In genomic region chr16:77237272-77237603, GRCm38 (mm10) we compare ENCODE assay signal across 8 mouse cellular contexts.
DNase-seq lines count a peak whose midpoint lies in the region; ATAC-seq and TF ChIP-seq lines count a peak whose summit lies in the region.

No protein-coding gene starts in this region.

- H3K27ac ChIP-seq in heart, postnatal 0 days (ENCODE audit: low read depth): no peak overlapping the region
- H3K27ac ChIP-seq in embryonic facial prominence, embryonic 11.5 days (replicated peaks; ENCODE audit: low read depth, low read length): no peak overlapping the region
- H3K27ac ChIP-seq in forebrain, postnatal 0 days (ENCODE audit: low read depth, low read length): peak overlapping the region; percentile 95
- peak overlapping the region; percentile 98 for H3K27ac ChIP-seq in midbrain, embryonic 13.5 days
- no peak overlapping the region for H3K27ac ChIP-seq in thymus, adult 2 months (ENCODE audit: control insufficient read depth, insufficient read depth, low read length)

- TF ChIP-seq EP300 in heart, postnatal 0 days (IDR thresholded peaks at IDR 0.05; ENCODE audit: low read depth): no peak

- WGBS in heart, postnatal 0 days: 81% methylated on average over 2 of the region's 2 CpGs
- 79% methylated on average over 2 of the region's 2 CpGs for WGBS in embryonic facial prominence, embryonic 11.5 days
- WGBS in forebrain, postnatal 0 days: 6% methylated on average over 2 of the region's 2 CpGs
- 16% methylated on average over 2 of the region's 2 CpGs for WGBS in midbrain, embryonic 13.5 days
- 88% methylated on average over 2 of the region's 2 CpGs for WGBS in thymus, adult 2 months

- peak overlapping the region; percentile 46 for H3K4me3 ChIP-seq in heart, postnatal 0 days (ENCODE audit: low read depth, low read length)
- no peak overlapping the region for H3K4me3 ChIP-seq in embryonic facial prominence, embryonic 11.5 days (ENCODE audit: low read depth, low read length)
- H3K4me3 ChIP-seq in forebrain, postnatal 0 days (ENCODE audit: low read depth, low read length): peak overlapping the region; percentile 31
- peak overlapping the region; percentile 42 for H3K4me3 ChIP-seq in midbrain, embryonic 13.5 days (replicated peaks)
- H3K4me3 ChIP-seq in thymus, adult 2 months (ENCODE audit: control insufficient read depth, insufficient read depth, low read length): no peak overlapping the region

- no peaks in the 10 kb centered on the region for H3K27me3 ChIP-seq in heart, postnatal 0 days (ENCODE audit: control insufficient read depth, insufficient read depth, low read length)
- H3K27me3 ChIP-seq in embryonic facial prominence, embryonic 11.5 days (ENCODE audit: control insufficient read depth, insufficient read depth, low read length): no peaks in the 10 kb centered on the region
- H3K27me3 ChIP-seq in forebrain, postnatal 0 days (ENCODE audit: insufficient read depth, low read length): no peaks in the 10 kb centered on the region
- H3K27me3 ChIP-seq in midbrain, embryonic 13.5 days: no peaks in the 10 kb centered on the region
- no peaks in the 10 kb centered on the region for H3K27me3 ChIP-seq in thymus, adult 2 months (ENCODE audit: control insufficient read depth, insufficient read depth, low read length)

- 0 out of 2 replicates have a peak overlapping the region, but pooled peaks have one; percentile 28 for H3K9ac ChIP-seq in heart, postnatal 0 days (replicated peaks; ENCODE audit: low read depth, low read length)
- H3K9ac ChIP-seq in embryonic facial prominence, embryonic 11.5 days (replicated peaks; ENCODE audit: low read length): no peak overlapping the region
- H3K9ac ChIP-seq in forebrain, postnatal 0 days: peak overlapping the region; percentile 64
- H3K9ac ChIP-seq in midbrain, embryonic 13.5 days (replicated peaks): peak overlapping the region; percentile 76

- H3K4me2 ChIP-seq in heart, postnatal 0 days (ENCODE audit: low read depth, low read length): peak overlapping the region; percentile 64
- no peak overlapping the region for H3K4me2 ChIP-seq in embryonic facial prominence, embryonic 11.5 days (ENCODE audit: low read depth, low read length)
- peak overlapping the region; percentile 49 for H3K4me2 ChIP-seq in forebrain, postnatal 0 days (ENCODE audit: low read depth)
- H3K4me2 ChIP-seq in midbrain, embryonic 13.5 days (replicated peaks): peak overlapping the region; percentile 64

- TF ChIP-seq POLR2A in thymus, adult 2 months (IDR thresholded peaks at IDR 0.05; ENCODE audit: control insufficient read depth, extremely low read depth, insufficient read depth, low read length, poor library complexity): no peak

- no peak for DNase-seq in heart, postnatal 0 days (ENCODE audit: low spot score)
- no peak for DNase-seq in heart, postnatal 10 days
- no peak for DNase-seq in embryonic facial prominence, embryonic 11.5 days (ENCODE audit: low spot score)
- DNase-seq in forebrain, postnatal 0 days: no peak
- no peak for DNase-seq in thymus, adult 2 months
- DNase-seq in embryo, embryonic 10 days (ENCODE audit: low spot score): no peak

- H3K36me3 ChIP-seq in heart, postnatal 0 days (replicated peaks; ENCODE audit: control insufficient read depth, insufficient read depth, low read length): no peaks in the 10 kb centered on the region
- no peaks in the 10 kb centered on the region for H3K36me3 ChIP-seq in embryonic facial prominence, embryonic 11.5 days (replicated peaks; ENCODE audit: control insufficient read depth, insufficient read depth, low read depth, low read length)
- H3K36me3 ChIP-seq in forebrain, postnatal 0 days (ENCODE audit: insufficient read depth): no peaks in the 10 kb centered on the region
- no peaks in the 10 kb centered on the region for H3K36me3 ChIP-seq in midbrain, embryonic 13.5 days
- no peaks in the 10 kb centered on the region for H3K36me3 ChIP-seq in thymus, adult 2 months (ENCODE audit: control insufficient read depth, insufficient read depth, low read length)

- no peaks in the 10 kb centered on the region for H3K4me1 ChIP-seq in heart, postnatal 0 days (ENCODE audit: control insufficient read depth, insufficient read depth)
- H3K4me1 ChIP-seq in embryonic facial prominence, embryonic 11.5 days (ENCODE audit: control insufficient read depth, insufficient read depth, low read length): no peaks in the 10 kb centered on the region
- H3K4me1 ChIP-seq in forebrain, postnatal 0 days (ENCODE audit: insufficient read depth): peaks cover 15% of the 10 kb centered on the region
- peaks cover 44% of the 10 kb centered on the region for H3K4me1 ChIP-seq in midbrain, embryonic 13.5 days (replicated peaks)
- H3K4me1 ChIP-seq in thymus, adult 2 months (replicated peaks; ENCODE audit: control insufficient read depth, insufficient read depth, low read length): no peaks in the 10 kb centered on the region

- H3K9me3 ChIP-seq in heart, postnatal 0 days (replicated peaks; ENCODE audit: control insufficient read depth, low read length): no peaks in the 10 kb centered on the region
- H3K9me3 ChIP-seq in embryonic facial prominence, embryonic 11.5 days (replicated peaks; ENCODE audit: control insufficient read depth, low read length): no peaks in the 10 kb centered on the region
- H3K9me3 ChIP-seq in forebrain, postnatal 0 days (ENCODE audit: low read length): no peaks in the 10 kb centered on the region
- no peaks in the 10 kb centered on the region for H3K9me3 ChIP-seq in midbrain, embryonic 13.5 days

- no peak for TF ChIP-seq CTCF in heart, postnatal 0 days (IDR thresholded peaks at IDR 0.05; ENCODE audit: low read depth)
- no peak for TF ChIP-seq CTCF in forebrain, postnatal 0 days (IDR thresholded peaks at IDR 0.05; ENCODE audit: low read depth)
- no peak for TF ChIP-seq CTCF in thymus, adult 2 months (IDR thresholded peaks at IDR 0.05; ENCODE audit: borderline replicate concordance, control insufficient read depth, extremely low read depth, insufficient read depth, low read length, poor library complexity)

- intact Hi-C loops in heart, postnatal 10 days (cut with DNase I): no loop called here

- ATAC-seq in heart, postnatal 0 days (ENCODE audit: insufficient read depth, low read depth): no peak
- ATAC-seq in embryonic facial prominence, embryonic 11.5 days (replicated peaks; ENCODE audit: insufficient number of reproducible peaks, low FRiP score, low TSS enrichment, low read depth): peak; percentile 60
- ATAC-seq in forebrain, postnatal 0 days: no peak
- ATAC-seq in midbrain, embryonic 13.5 days: peak; percentile 64; the same call in 1 of the 2 replicates
- no peak for ATAC-seq in erythroblast, adult 5-6 weeks (replicated peaks; ENCODE audit: low FRiP score, poor library complexity, severe bottlenecking)

Comparison
In these comparisons a context has a peak if more than half of its experiments do, and no peak if none do; other contexts are left out.
1. ATAC-seq: peak in embryonic facial prominence, embryonic 11.5 days (single experiment) and midbrain, embryonic 13.5 days (single experiment); none in heart, postnatal 0 days (single experiment), forebrain, postnatal 0 days (single experiment) and erythroblast, adult 5-6 weeks (single experiment).
2. H3K27ac ChIP-seq: peak in forebrain, postnatal 0 days (single experiment) and midbrain, embryonic 13.5 days (single experiment); none in heart, postnatal 0 days (single experiment), embryonic facial prominence, embryonic 11.5 days (single experiment) and thymus, adult 2 months (single experiment).
3. H3K4me3 ChIP-seq: peak in heart, postnatal 0 days (single experiment), forebrain, postnatal 0 days (single experiment) and midbrain, embryonic 13.5 days (single experiment); none in embryonic facial prominence, embryonic 11.5 days (single experiment) and thymus, adult 2 months (single experiment).